Mouse (Mus musculus) embryonic facial prominence, embryonic 15.5 days (tissue): ENCODE results near the gene Dnase2b. TPM values are rescaled to one million over a fixed set of nuclear protein-coding genes. Genes with fewer than 3 reads are reported as not detected.

Source experiments
- polyA plus RNA-seq: library from polyadenylated mRNA; unstranded; fragments of >200 nt; fragmentation: Nextera tagmentation; extraction: Ambion mirVana; gene quantifications from 2 replicates; pipeline ENCODE4 v1.2.1, GENCODE M21; 2015

Dnase2b gene
- polyA plus RNA-seq, 1 experiment from 2014 or later: 0.48 TPM

Other genes with a start within 250 kb of the Dnase2b start
- gene Ssx2ip, start 211.0 kb downstream of the Dnase2b start, polyA plus RNA-seq: 32.4 and 34.3 TPM in 2 replicates
- gene Ctbs, start 165.8 kb downstream of the Dnase2b start, polyA plus RNA-seq: 10.5 and 10.6 TPM in 2 replicates
- 6.9 and 8.6 TPM in 2 replicates for gene Spata1, start 115.8 kb downstream of the Dnase2b start, polyA plus RNA-seq
- 826 and 839 TPM in 2 replicates for gene Gng5, start 115.8 kb downstream of the Dnase2b start, polyA plus RNA-seq
- 40.5 and 41.4 TPM in 2 replicates for gene Rpf1, start 94.2 kb downstream of the Dnase2b start, polyA plus RNA-seq
- gene Uox, start 45.2 kb downstream of the Dnase2b start, polyA plus RNA-seq: 1.2 and 1.9 TPM in 2 replicates
- 0.23 and 0.24 TPM in 2 replicates for gene 4930503B20Rik, start 35.7 kb upstream of the Dnase2b start, polyA plus RNA-seq
- 1.2 and 1.4 TPM in 2 replicates for gene Samd13, start 70.0 kb upstream of the Dnase2b start, polyA plus RNA-seq
- 60.5 and 62.4 TPM in 2 replicates for gene Prkacb, start 197.4 kb upstream of the Dnase2b start, polyA plus RNA-seq
- 2.9 and 3.9 TPM in 2 replicates for gene Ttll7, start 236.8 kb upstream of the Dnase2b start, polyA plus RNA-seq